Mouse (Mus musculus) midbrain, embryonic 11.5 days (tissue): ENCODE measurements around the gene Rtkn2. TPM values are rescaled to one million over a fixed set of nuclear protein-coding genes. Genes with fewer than 3 reads are reported as not detected.

Source experiments
- ATAC-seq: fragments of 200-750 bp; cut with Nextera tagmentation; 2 replicates; pipeline ENCODE4 v1.8.0; 2017; ENCODE audit warnings: moderate TSS enrichment, moderate library complexity; ENCODE audit not compliant: low FRiP score
- DNase-seq: peaks from one replicate; pipeline ENCODE4 v3.0.0; 2015; ENCODE audit warnings: low spot score; ENCODE audit errors: missing footprints
- H3K27ac ChIP-seq: fragments of 300-500 bp; sonication (generic); 2 replicates; pipeline ENCODE4 v1.5.1; 2014; ENCODE audit warnings: low read depth, low read length
- H3K27me3 ChIP-seq: fragments of 300-500 bp; sonication (generic); 2 replicates; pipeline ENCODE4 v1.6.1; 2014; ENCODE audit warnings: mild to moderate bottlenecking, low read length, moderate library complexity, mixed read lengths; ENCODE audit not compliant: control insufficient read depth, insufficient read depth
- H3K36me3 ChIP-seq: fragments of 300-500 bp; sonication (generic); 2 replicates; pipeline ENCODE4 v1.6.1; 2014; ENCODE audit warnings: mild to moderate bottlenecking, low read length, moderate library complexity, mixed read lengths; ENCODE audit not compliant: control insufficient read depth, insufficient read depth
- H3K4me1 ChIP-seq: fragments of 300-500 bp; sonication (generic); 2 replicates; pipeline ENCODE4 v1.6.1; 2014; ENCODE audit warnings: low read length; ENCODE audit not compliant: control insufficient read depth, insufficient read depth
- H3K4me2 ChIP-seq: fragments of 300-500 bp; sonication (generic); 2 replicates; pipeline ENCODE4 v1.6.1; 2014; ENCODE audit warnings: mild to moderate bottlenecking, moderate library complexity
- H3K4me3 ChIP-seq: fragments of 300-500 bp; sonication (generic); 2 replicates; pipeline ENCODE4 v1.5.1; 2014; ENCODE audit warnings: low read depth, low read length
- H3K9ac ChIP-seq: fragments of 300-500 bp; sonication (generic); 2 replicates; pipeline ENCODE4 v1.6.1; 2014; ENCODE audit warnings: low read length
- H3K9me3 ChIP-seq: fragments of 300-500 bp; sonication (generic); 2 replicates; pipeline ENCODE4 v1.6.1; 2016; ENCODE audit warnings: low read length; ENCODE audit not compliant: control insufficient read depth
- WGBS: fragments of 180-500 bp; shearing (Covaris S2); extraction: QIAGEN DNeasy Blood & Tissue Kit; methylation state at CpG from one replicate; pipeline ENCODE4 v1.1.7; 2014; 5-methylcytosine and 5-hydroxymethylcytosine counted together
- polyA plus RNA-seq: library from polyadenylated mRNA; unstranded; fragments of >200 nt; fragmentation: Nextera tagmentation; extraction: Ambion mirVana; gene quantifications from 2 replicates; pipeline ENCODE4 v1.2.1, GENCODE M21; 2014

Gene Rtkn2
- 19.9 and 23.2 TPM in 2 replicates for polyA plus RNA-seq

GRCm38 (mm10) chr10:67979401-67980157 lies at the start of gene Rtkn2:
Gene Rtkn2, plus strand, starts transcription at chr10:67979570.
- Histone ChIP-seq H3K4me3 (peak within 1 kb of the TSS; percentile 79), H3K27me3 (no peaks in the 10 kb centered on the region), H3K27ac (peak within 1 kb of the TSS; percentile 57), H3K4me2 (peak within 1 kb of the TSS; percentile 80), H3K36me3 (no peaks in the 10 kb centered on the region), H3K4me1 (peaks cover 3% of the 10 kb centered on the region; the same call in 1 of the 2 replicates), H3K9me3 (no peaks in the 10 kb centered on the region), H3K9ac (peak within 1 kb of the TSS; percentile 84)
- DNase-seq = peak; percentile 100
- peak; percentile 98 for ATAC-seq
- WGBS = under 1% methylated on average over 57 of the region's 57 CpGs

GRCm38 (mm10) chr10:67931328-67931727 lies 48.0 kb upstream of the Rtkn2 start:
- no peaks in the 10 kb centered on the region for H3K9me3 ChIP-seq
- no peak overlapping the region for H3K4me2 ChIP-seq
- WGBS = 78% methylated on average over 4 of the region's 4 CpGs
- DNase-seq (no peak), ATAC-seq (no peak)
- no peak overlapping the region for H3K4me3 ChIP-seq
- no peaks in the 10 kb centered on the region for H3K27me3 ChIP-seq
- no peak overlapping the region for H3K9ac ChIP-seq
- H3K36me3 ChIP-seq = no peaks in the 10 kb centered on the region
- no peak overlapping the region for H3K27ac ChIP-seq
- no peaks in the 10 kb centered on the region for H3K4me1 ChIP-seq

DNA sequence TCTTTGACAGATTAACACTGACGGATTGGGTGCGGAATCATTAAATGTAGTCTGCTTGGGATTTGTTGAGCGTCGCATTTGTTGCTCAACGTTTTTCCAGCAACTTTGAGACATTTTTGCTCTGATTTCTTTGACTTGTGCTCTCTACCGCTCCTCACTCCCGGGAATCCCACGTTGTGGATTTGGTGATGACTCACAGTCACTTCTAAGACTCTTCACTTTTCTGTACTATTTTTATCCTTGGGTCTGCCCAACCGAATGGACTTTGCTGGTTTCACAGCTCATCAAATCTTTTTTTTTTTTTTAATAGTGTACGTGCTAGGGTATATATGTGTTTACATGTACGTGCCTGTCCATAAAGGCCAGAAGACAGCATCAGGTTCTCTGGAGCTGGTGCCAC lies 46.6 kb upstream of the Rtkn2 start:
- H3K9ac ChIP-seq = no peak overlapping the region
- no peak overlapping the region for H3K4me3 ChIP-seq
- no peaks in the 10 kb centered on the region for H3K27me3 ChIP-seq
- no peak overlapping the region for H3K4me2 ChIP-seq
- no peaks in the 10 kb centered on the region for H3K9me3 ChIP-seq
- whole genome bisulfite sequencing = 90% methylated on average over 11 of the region's 11 CpGs
- ATAC-seq = no peak
- DNase-seq = no peak
- no peak overlapping the region for H3K27ac ChIP-seq
- H3K4me1 ChIP-seq = no peaks in the 10 kb centered on the region
- H3K36me3 ChIP-seq = no peaks in the 10 kb centered on the region

GRCm38 (mm10) chr10:67936944-67937343 lies 42.4 kb upstream of the Rtkn2 start:
- H3K27ac ChIP-seq = no peak overlapping the region
- no peaks in the 10 kb centered on the region for H3K9me3 ChIP-seq
- no peaks in the 10 kb centered on the region for H3K27me3 ChIP-seq
- no peaks in the 10 kb centered on the region for H3K36me3 ChIP-seq
- DNase-seq = no peak
- ATAC-seq = no peak
- no peaks in the 10 kb centered on the region for H3K4me1 ChIP-seq
- 71% methylated on average over 4 of the region's 4 CpGs for WGBS
- no peak overlapping the region for H3K4me3 ChIP-seq
- H3K9ac ChIP-seq = no peak overlapping the region
- H3K4me2 ChIP-seq = no peak overlapping the region

DNA sequence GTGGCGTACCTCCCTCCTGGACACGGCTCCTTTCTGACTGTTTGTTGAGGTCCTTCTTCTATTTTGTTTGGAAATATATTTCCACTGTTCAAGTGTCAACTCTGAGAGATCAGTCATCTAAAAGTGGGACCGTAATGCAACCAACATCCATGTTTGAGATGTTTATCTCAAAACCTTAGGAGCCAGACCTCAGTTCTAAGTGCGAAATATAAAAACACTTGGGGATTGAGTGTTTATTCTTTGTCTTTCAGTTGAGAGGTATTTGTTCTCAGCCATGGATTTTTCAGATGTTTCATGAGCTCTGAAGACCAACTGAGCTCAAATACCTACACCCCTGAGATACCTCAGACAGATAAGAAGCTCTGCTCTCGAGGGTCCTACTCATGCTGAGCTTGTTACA lies 41.6 kb upstream of the Rtkn2 start:
- Histone ChIP-seq H3K36me3 (no peaks in the 10 kb centered on the region), H3K4me1 (no peaks in the 10 kb centered on the region), H3K9me3 (no peaks in the 10 kb centered on the region), H3K4me3 (no peak overlapping the region), H3K27me3 (no peaks in the 10 kb centered on the region), H3K27ac (no peak overlapping the region), H3K4me2 (no peak overlapping the region), H3K9ac (no peak overlapping the region)
- DNase-seq (no peak), ATAC-seq (no peak)
- whole genome bisulfite sequencing = 86% methylated on average over 5 of the region's 5 CpGs

- H3K4me3 ChIP-seq = no peak overlapping the region
- H3K27ac ChIP-seq = no peak overlapping the region
- ATAC-seq = no peak
- no peaks in the 10 kb centered on the region for H3K4me1 ChIP-seq
- H3K9me3 ChIP-seq = no peaks in the 10 kb centered on the region
- H3K27me3 ChIP-seq = no peaks in the 10 kb centered on the region
- no peak for DNase-seq
- no peaks in the 10 kb centered on the region for H3K36me3 ChIP-seq
- no peak overlapping the region for H3K9ac ChIP-seq
- WGBS = 80% methylated on average over 12 of the region's 12 CpGs
- H3K4me2 ChIP-seq = no peak overlapping the region
Measured at GRCm38 (mm10) chr10:67939546-67939945, 39.8 kb upstream of the Rtkn2 start.

- Histone ChIP-seq H3K4me1 (no peaks in the 10 kb centered on the region), H3K27me3 (no peaks in the 10 kb centered on the region), H3K36me3 (no peaks in the 10 kb centered on the region), H3K4me2 (no peak overlapping the region), H3K27ac (no peak overlapping the region), H3K9ac (no peak overlapping the region), H3K4me3 (no peak overlapping the region), H3K9me3 (no peaks in the 10 kb centered on the region; the same call in 1 of the 2 replicates)
- DNase-seq (no peak), ATAC-seq (no peak)
- 71% methylated on average over 4 of the region's 4 CpGs for WGBS
Measured at GRCm38 (mm10) chr10:67943513-67943912, 35.9 kb upstream of the Rtkn2 start.

GRCm38 (mm10) chr10:67950059-67950748 lies 29.2 kb upstream of the Rtkn2 start:
- Histone ChIP-seq H3K36me3 (no peaks in the 10 kb centered on the region), H3K9ac (no peak overlapping the region), H3K9me3 (no peaks in the 10 kb centered on the region; the same call in 1 of the 2 replicates), H3K27me3 (no peaks in the 10 kb centered on the region), H3K4me3 (no peak overlapping the region), H3K27ac (no peak overlapping the region), H3K4me1 (no peaks in the 10 kb centered on the region), H3K4me2 (no peak overlapping the region)
- ATAC-seq (no peak), DNase-seq (no peak)
- WGBS = 89% methylated on average over 8 of the region's 8 CpGs

DNA sequence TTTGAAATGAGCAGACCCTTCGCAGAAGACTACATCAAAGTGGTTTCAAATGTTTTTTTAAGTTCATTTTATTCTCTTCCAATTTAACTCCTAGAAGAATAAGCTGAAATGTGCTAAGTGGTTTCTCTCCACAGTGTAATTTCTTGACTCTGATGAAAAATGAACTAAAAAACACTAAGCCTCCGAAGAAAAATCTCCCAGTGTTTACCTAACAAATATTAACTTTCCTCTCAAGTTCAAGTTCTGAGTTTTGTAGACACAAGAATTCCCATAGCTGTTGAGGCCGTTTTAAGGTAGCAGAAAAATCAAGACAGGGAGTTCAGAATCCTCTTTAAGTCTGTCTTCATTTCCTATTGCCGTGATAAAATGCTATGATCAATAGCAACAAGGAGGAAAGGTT lies 27.7 kb upstream of the Rtkn2 start:
- Histone ChIP-seq H3K9ac (no peak overlapping the region), H3K9me3 (no peaks in the 10 kb centered on the region), H3K4me2 (no peak overlapping the region), H3K27me3 (no peaks in the 10 kb centered on the region), H3K27ac (no peak overlapping the region), H3K4me1 (no peaks in the 10 kb centered on the region), H3K4me3 (no peak overlapping the region), H3K36me3 (no peaks in the 10 kb centered on the region)
- no peak for DNase-seq
- ATAC-seq = no peak
- WGBS = 88% methylated on average over 4 of the region's 4 CpGs
